Mouse (Mus musculus) stomach, postnatal 0 days (tissue): ENCODE data around the gene Slc25a12.

Experiments used
- CTCF ChIP-seq: IDR thresholded peaks from 2 replicates; pipeline ENCODE4 v1.5.1; 2016; ENCODE audit warnings: antibody characterized with exemption, low read depth, mild to moderate bottlenecking, moderate library complexity
- EP300 ChIP-seq: optimal IDR thresholded peaks from 2 replicates; pipeline ENCODE3; 2016; ENCODE audit warnings: antibody characterized with exemption

GRCm38 (mm10) chr2:71321486-71321885, 46.1 kb downstream of the Slc25a12 start:
- TF ChIP-seq CTCF (no peak), EP300 (no peak)
